Mouse (Mus musculus): ENCODE measurements around the gene Mfsd4b5. TPM values are rescaled to one million over a fixed set of nuclear protein-coding genes. Genes with fewer than 3 reads are reported as not detected.

The Mfsd4b5 gene
- total and polyA plus RNA-seq, 3 experiments, result 0.27 to 0.68 (median 0.31) TPM

DNA sequence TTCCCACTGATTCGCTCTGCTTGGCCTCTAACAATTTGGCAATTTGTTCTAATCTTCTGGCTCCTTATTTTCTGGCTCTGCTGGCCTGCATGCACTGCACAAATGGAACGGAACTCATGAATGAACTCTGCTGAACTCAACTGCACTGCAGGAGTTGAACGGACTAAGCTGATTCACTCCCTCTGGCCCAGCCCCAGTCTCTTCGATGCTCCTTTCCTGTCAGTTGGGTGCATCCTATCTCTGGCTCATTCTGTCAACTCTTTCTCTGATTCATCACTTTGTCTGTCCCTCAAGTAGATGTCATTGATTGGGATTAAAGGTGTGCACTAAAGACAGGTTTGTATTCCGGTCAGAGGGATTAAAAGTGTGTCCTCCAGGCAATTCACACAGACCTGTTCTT is 40.1 kb upstream of the Mfsd4b5 start:
- H3K9ac ChIP-seq (ENCODE audit: low read depth, low read length), result no peak overlapping the region
- no peak overlapping the region for H3K4me3 ChIP-seq
- intact Hi-C loops (cut with DNase I), result no loop called here
- no peaks in the 10 kb centered on the region for H3K79me2 ChIP-seq (replicated peaks; ENCODE audit: control insufficient read depth, insufficient read depth, low read length)
- H3K27me3 ChIP-seq (ENCODE audit: control insufficient read depth, insufficient read depth, low read length), result no peaks in the 10 kb centered on the region
- H3K4me1 ChIP-seq (ENCODE audit: control insufficient read depth, insufficient read depth, low read length), result peaks cover 4% of the 10 kb centered on the region; the same call in 1 of the 2 replicates
- TF ChIP-seq EP300 (IDR thresholded peaks at IDR 0.05; ENCODE audit: insufficient read depth, low read depth, low read length) (no peak), POLR2A (IDR thresholded peaks at IDR 0.05; ENCODE audit: insufficient read depth, low read depth, low read length) (no peak), CTCF (IDR thresholded peaks at IDR 0.05) (no peak)
- DNase-seq, result no peak
- WGBS, result 91% methylated on average over 5 of the region's 5 CpGs
- H3K27ac ChIP-seq, result no peak overlapping the region
- no peaks in the 10 kb centered on the region for H3K36me3 ChIP-seq (ENCODE audit: control insufficient read depth, insufficient read depth, low read length)

DNA sequence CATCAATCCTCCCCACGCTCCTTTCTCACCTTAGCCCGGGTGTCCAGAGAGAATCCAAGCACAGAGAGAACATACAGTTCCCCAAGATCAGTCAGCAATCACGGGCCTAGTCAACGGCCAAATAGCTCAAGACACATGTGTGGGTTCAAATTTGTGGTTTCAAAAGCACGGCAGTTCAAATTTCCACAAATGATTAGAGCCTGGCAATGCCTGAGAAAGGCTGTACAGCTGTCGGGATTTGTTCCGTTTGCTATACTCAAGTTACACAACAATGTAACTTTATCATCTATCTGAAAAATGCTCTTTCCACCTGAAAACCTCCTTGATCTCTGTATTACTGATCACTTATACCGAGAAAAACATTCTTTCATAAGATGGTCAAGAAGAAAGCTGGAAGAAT is 39.1 kb upstream of the Mfsd4b5 start:
- H3K4me1 ChIP-seq (ENCODE audit: control insufficient read depth, insufficient read depth, low read length), result peaks cover 4% of the 10 kb centered on the region; the same call in 1 of the 2 replicates
- no peak for TF ChIP-seq CTCF (IDR thresholded peaks at IDR 0.05)
- no peak for TF ChIP-seq EP300 (IDR thresholded peaks at IDR 0.05; ENCODE audit: insufficient read depth, low read depth, low read length)
- no peak for TF ChIP-seq POLR2A (IDR thresholded peaks at IDR 0.05; ENCODE audit: insufficient read depth, low read depth, low read length)
- H3K4me3 ChIP-seq, result peak overlapping the region; percentile 48; the same call in 1 of the 2 replicates
- intact Hi-C loops (cut with DNase I), result no loop called here
- H3K27ac ChIP-seq, result no peak overlapping the region
- 66% methylated on average over 8 of the region's 8 CpGs for WGBS
- no peak overlapping the region for H3K9ac ChIP-seq (ENCODE audit: low read depth, low read length)
- DNase-seq, result no peak
- H3K27me3 ChIP-seq (ENCODE audit: control insufficient read depth, insufficient read depth, low read length), result no peaks in the 10 kb centered on the region
- H3K36me3 ChIP-seq (ENCODE audit: control insufficient read depth, insufficient read depth, low read length), result no peaks in the 10 kb centered on the region
- no peaks in the 10 kb centered on the region for H3K79me2 ChIP-seq (replicated peaks; ENCODE audit: control insufficient read depth, insufficient read depth, low read length)

DNA sequence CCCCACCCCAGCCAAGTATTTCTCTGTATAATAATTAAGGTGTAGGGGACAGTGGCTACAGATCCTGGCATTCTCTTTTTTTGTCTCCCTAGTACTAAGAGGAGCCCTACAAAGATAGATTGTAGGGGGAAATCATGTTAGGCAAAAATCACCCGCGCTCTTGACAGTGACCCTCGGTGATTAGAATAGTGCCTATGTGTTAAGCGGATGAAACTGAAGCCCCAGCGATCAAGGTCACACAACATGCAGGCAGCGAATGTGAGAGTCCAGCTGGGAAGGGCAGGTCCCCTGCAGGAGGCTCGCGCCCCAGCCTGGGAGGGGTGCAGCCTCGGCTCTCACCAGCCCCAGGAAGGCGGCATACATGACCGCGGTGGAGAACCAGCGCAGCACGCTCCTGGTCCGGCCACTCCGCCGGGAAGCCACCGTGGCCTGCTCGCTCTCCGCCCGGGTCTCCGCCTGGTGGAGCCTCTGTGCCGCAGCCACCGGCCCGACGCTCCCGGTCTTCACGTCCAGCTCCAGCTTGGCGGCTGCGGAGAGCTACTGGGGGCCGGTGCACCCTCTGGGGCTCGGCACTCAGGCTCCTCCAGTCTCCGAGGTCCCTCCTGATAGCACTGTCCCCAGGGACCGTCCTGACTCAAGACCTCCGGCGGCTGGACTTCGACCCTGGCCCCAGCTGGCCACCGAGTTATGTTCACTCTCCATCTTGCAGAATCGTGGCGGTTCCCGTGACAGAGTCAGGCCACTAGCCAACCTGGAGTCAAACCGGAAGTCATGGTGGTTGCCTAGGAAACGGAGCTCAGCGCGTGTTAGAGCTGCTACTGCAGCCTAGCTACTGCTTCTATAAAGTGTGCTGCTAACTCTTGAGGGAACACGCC is 38.3 kb upstream of the Mfsd4b5 start, which contains the start of gene Mfsd4b1:
Gene Mfsd4b1, minus strand, starts transcription at position 715 of the 875 bp plus-strand sequence.
- peak within 1 kb of the TSS; percentile 72 for H3K27ac ChIP-seq
- H3K4me3 ChIP-seq, result peak within 1 kb of the TSS; percentile 48
- WGBS, result 1% methylated on average over 46 of the region's 46 CpGs
- H3K4me1 ChIP-seq (ENCODE audit: control insufficient read depth, insufficient read depth, low read length), result peaks cover 4% of the 10 kb centered on the region; the same call in 1 of the 2 replicates
- peak; percentile 81 to 86 for DNase-seq
- H3K79me2 ChIP-seq (replicated peaks; ENCODE audit: control insufficient read depth, insufficient read depth, low read length), result no peaks in the 10 kb centered on the region
- TF ChIP-seq EP300 (IDR thresholded peaks at IDR 0.05; ENCODE audit: insufficient read depth, low read depth, low read length) (0 out of 2 replicates have a peak, but pooled peaks have one; percentile 19), CTCF (IDR thresholded peaks at IDR 0.05) (peak; percentile 42), POLR2A (IDR thresholded peaks at IDR 0.05; ENCODE audit: insufficient read depth, low read depth, low read length) (peak; percentile 72; the same call in 1 of the 2 replicates)
- no peaks in the 10 kb centered on the region for H3K36me3 ChIP-seq (ENCODE audit: control insufficient read depth, insufficient read depth, low read length)
- H3K27me3 ChIP-seq (ENCODE audit: control insufficient read depth, insufficient read depth, low read length), result no peaks in the 10 kb centered on the region
- intact Hi-C loops (cut with DNase I), result loop anchor here (5.0 kb wide), 1 partner anchor 67 kb away; no protein-coding TSS in a partner anchor
- H3K9ac ChIP-seq (ENCODE audit: low read depth, low read length), result peak within 1 kb of the TSS; percentile 74

DNA sequence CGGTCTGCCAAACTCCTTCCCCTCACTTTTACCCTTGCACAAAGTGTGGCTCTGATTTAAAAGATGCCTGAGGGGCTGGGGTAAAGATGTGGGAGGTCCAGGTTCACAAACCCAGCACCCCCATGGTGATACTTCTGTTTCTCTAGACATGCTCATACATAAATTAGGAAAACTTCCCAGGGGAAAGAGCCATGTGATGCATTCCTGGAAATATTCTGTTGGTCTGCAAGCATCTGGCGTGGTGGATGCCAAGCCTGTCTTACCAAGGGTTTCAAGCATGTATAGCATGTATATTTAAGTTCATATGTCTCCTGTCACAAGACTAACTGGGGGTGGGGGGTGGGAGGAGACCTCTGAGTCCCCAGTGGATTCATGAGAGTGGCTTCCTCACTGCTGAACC is 34.0 kb upstream of the Mfsd4b5 start:
- Histone ChIP-seq H3K4me1 (ENCODE audit: control insufficient read depth, insufficient read depth, low read length) (peaks cover 3% of the 10 kb centered on the region; the same call in 1 of the 2 replicates), H3K9ac (ENCODE audit: low read depth, low read length) (no peak overlapping the region), H3K36me3 (ENCODE audit: control insufficient read depth, insufficient read depth, low read length) (peaks cover 5% of the 10 kb centered on the region; the same call in 1 of the 2 replicates), H3K27me3 (ENCODE audit: control insufficient read depth, insufficient read depth, low read length) (no peaks in the 10 kb centered on the region), H3K27ac (no peak overlapping the region; the same call in 1 of the 2 replicates), H3K79me2 (replicated peaks; ENCODE audit: control insufficient read depth, insufficient read depth, low read length) (no peaks in the 10 kb centered on the region; the same call in 1 of the 2 replicates), H3K4me3 (no peak overlapping the region)
- TF ChIP-seq POLR2A (IDR thresholded peaks at IDR 0.05; ENCODE audit: insufficient read depth, low read depth, low read length), result no peak
- no peak for TF ChIP-seq CTCF (IDR thresholded peaks at IDR 0.05)
- TF ChIP-seq EP300 (IDR thresholded peaks at IDR 0.05; ENCODE audit: insufficient read depth, low read depth, low read length), result no peak
- DNase-seq, result no peak
- intact Hi-C loops (cut with DNase I), result loop anchor here (5.0 kb wide), 1 partner anchor 63 kb away; no protein-coding TSS in a partner anchor
- WGBS, result 65% methylated on average over 2 of the region's 2 CpGs

DNA sequence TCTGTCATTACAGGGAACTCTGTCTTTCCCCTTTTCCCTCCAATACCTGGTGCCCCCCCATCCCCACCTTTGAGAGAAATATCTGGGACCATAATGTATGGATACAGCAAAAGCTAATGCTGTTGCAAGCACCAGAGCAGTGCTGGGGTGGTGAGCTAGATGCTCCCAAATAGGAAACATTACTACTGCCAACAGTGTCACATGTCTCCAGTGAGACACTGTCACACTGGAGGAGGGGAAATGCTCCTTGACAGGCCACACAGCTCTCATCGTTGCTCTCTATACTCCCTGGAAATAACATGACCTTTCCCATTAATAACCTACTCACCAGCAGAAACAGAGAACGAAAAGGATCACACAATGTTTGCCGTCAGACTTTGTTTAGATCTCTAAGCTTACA is 33.0 kb upstream of the Mfsd4b5 start:
- peak in 1 of 2 experiments; percentile 27 for DNase-seq
- H3K9ac ChIP-seq (ENCODE audit: low read depth, low read length), result no peak overlapping the region

More for the DNA sequence above, 33.0 kb upstream of the Mfsd4b5 start:
- intact Hi-C loops (cut with DNase I), result no loop called here
- TF ChIP-seq POLR2A (IDR thresholded peaks at IDR 0.05; ENCODE audit: insufficient read depth, low read depth, low read length) (0 out of 2 replicates have a peak, but pooled peaks have one; percentile 35), EP300 (IDR thresholded peaks at IDR 0.05; ENCODE audit: insufficient read depth, low read depth, low read length) (peak; percentile 77; the same call in 1 of the 2 replicates), CTCF (IDR thresholded peaks at IDR 0.05) (no peak)
- H3K79me2 ChIP-seq (replicated peaks; ENCODE audit: control insufficient read depth, insufficient read depth, low read length), result no peaks in the 10 kb centered on the region; the same call in 1 of the 2 replicates
- H3K4me3 ChIP-seq, result no peak overlapping the region
- peak overlapping the region; percentile 65 for H3K27ac ChIP-seq
- H3K36me3 ChIP-seq (ENCODE audit: control insufficient read depth, insufficient read depth, low read length), result peaks cover 5% of the 10 kb centered on the region; the same call in 1 of the 2 replicates
- H3K4me1 ChIP-seq (ENCODE audit: control insufficient read depth, insufficient read depth, low read length), result no peaks in the 10 kb centered on the region
- H3K27me3 ChIP-seq (ENCODE audit: control insufficient read depth, insufficient read depth, low read length), result no peaks in the 10 kb centered on the region
- 38% methylated on average over 3 of the region's 3 CpGs for WGBS

Data from heart, adult 2 months (tissue).